Mouse (Mus musculus): ENCODE results near the gene Map3k10. TPM values are rescaled to one million over a fixed set of nuclear protein-coding genes. Genes with fewer than 3 reads are reported as not detected.

The Map3k10 gene
- total RNA-seq, 2 experiments from 2014 or later: 192 to 197 TPM

- no peak for DNase-seq (ENCODE audit: low spot score in 2 of 2)
Observed at GRCm38 (mm10) chr7:27610871-27611270, 63.5 kb downstream of the Map3k10 start.

- DNase-seq (ENCODE audit: low spot score in 2 of 2): no peak
Observed at GRCm38 (mm10) chr7:27610370-27610769, 64.0 kb downstream of the Map3k10 start.

GRCm38 (mm10) chr7:27609688-27610087 is 64.7 kb downstream of the Map3k10 start:
- DNase-seq (ENCODE audit: low spot score in 2 of 2): no peak

GRCm38 (mm10) chr7:27609285-27609684 is 65.1 kb downstream of the Map3k10 start:
- DNase-seq (ENCODE audit: low spot score in 2 of 2): no peak

- no peak for DNase-seq (ENCODE audit: low spot score in 2 of 2)
Observed at GRCm38 (mm10) chr7:27608130-27608529, 66.3 kb downstream of the Map3k10 start.

GRCm38 (mm10) chr7:27607580-27607979 is 66.8 kb downstream of the Map3k10 start:
- DNase-seq (ENCODE audit: low spot score in 2 of 2): peak in 1 of 2 experiments; percentile 44

- no peak for DNase-seq (ENCODE audit: low spot score in 2 of 2)
Observed at GRCm38 (mm10) chr7:27606481-27607254, 67.7 kb downstream of the Map3k10 start.

Other genes starting within 250 kb of the Map3k10 start
- gene Sptbn4, start 226.9 kb downstream of the Map3k10 start, total RNA-seq (2021): 100 to 1,000 TPM; 139 to 142 TPM
- gene Blvrb, start 226.6 kb downstream of the Map3k10 start, total RNA-seq (2021): 10 to 100 TPM; 20.8 to 21.3 TPM
- gene Sertad3, start 200.8 kb downstream of the Map3k10 start, total RNA-seq (2021): 1 to 10 TPM; 3.5 to 3.9 TPM
- gene Sertad1, start 187.7 kb downstream of the Map3k10 start, total RNA-seq (2021): 10 to 100 TPM; 15.3 to 26.9 TPM
- gene Prx, start 175.3 kb downstream of the Map3k10 start, total RNA-seq (2021): under 1 TPM; 0.23 to 0.33 TPM
- under 1 TPM in 1 of 2 experiments, not detected in 1; 0.14 TPM for gene Hipk4, start 151.3 kb downstream of the Map3k10 start, total RNA-seq (2021)
- 100 to 1,000 TPM; 750 TPM for gene Pld3, start 121.4 kb downstream of the Map3k10 start, total RNA-seq (2021)
- gene 2310022A10Rik, start 121.4 kb downstream of the Map3k10 start, total RNA-seq (2021): 10 to 100 TPM; 30.5 to 33.0 TPM
- gene Akt2, start 83.0 kb downstream of the Map3k10 start, total RNA-seq (2021): 100 to 1,000 TPM; 103 to 113 TPM
- gene Ttc9b, start 20.7 kb downstream of the Map3k10 start, total RNA-seq (2021): 10 to 100 TPM; 88.9 to 93.4 TPM
- gene Zfp607b, start 14.7 kb upstream of the Map3k10 start, total RNA-seq (2021): 10 to 100 TPM; 10.9 to 11.1 TPM
- gene Zfp60, start 56.8 kb upstream of the Map3k10 start, total RNA-seq (2021): 10 to 100 TPM; 35.7 to 36.0 TPM
- gene Zfp626, start 132.6 kb upstream of the Map3k10 start, total RNA-seq (2021): 1 to 10 TPM; 8.0 to 9.8 TPM
- 1 to 10 TPM; 5.1 to 5.6 TPM for gene Zfp59, start 164.0 kb upstream of the Map3k10 start, total RNA-seq (2021)
- gene Zfp607a, start 182.9 kb upstream of the Map3k10 start, total RNA-seq (2021): 1 to 10 TPM in 1 of 2 experiments, under 1 TPM in 1; 0.96 to 1.3 TPM